Mouse (Mus musculus) cerebellum, adult (tissue): ENCODE measurements at regions not wholly inside any gene's neighbourhood (a gene's known extent, or its start where the extent isn't known, plus 50 kb on each side); places are given as distances from the start of the nearest gene placed in this dataset.
"Not testable (repeated sequence)": the region's sequence is repeated elsewhere in the genome, so short reads cannot be mapped to it uniquely, and the experiment has no call there.

Experiments used
- ATAC-seq: cut with Nextera tagmentation; 2 replicates; pipeline ENCODE4 v1.9.2; 2017; ENCODE audit warnings: mild to moderate bottlenecking, moderate library complexity, mixed read lengths; ENCODE audit not compliant: insufficient number of reproducible peaks, low FRiP score, low TSS enrichment

GRCm38 (mm10) chr10:126391770-126392169 lies 425.8 kb downstream of the Lrig3 start:
- no peak for ATAC-seq

DNA sequence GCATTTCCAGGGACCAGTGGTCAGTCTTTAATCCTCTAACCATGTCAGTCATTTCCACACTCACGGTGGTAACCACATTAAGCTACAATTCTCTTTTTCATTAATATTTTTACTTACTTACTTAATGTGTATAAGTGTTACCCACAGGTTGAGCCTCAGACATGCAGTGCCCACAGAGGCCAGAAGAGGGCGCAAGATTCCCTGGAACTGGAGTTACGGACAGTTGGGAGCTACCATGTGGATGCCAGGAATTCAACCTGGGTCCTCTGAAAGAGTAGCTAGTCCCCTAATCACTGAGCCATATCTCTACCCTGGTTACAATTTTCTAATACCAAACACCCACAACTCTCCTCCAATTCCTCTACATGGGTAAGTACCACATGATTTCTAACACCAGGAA lies 420.5 kb downstream of the Lrig3 start:
- no peak for ATAC-seq

GRCm38 (mm10) chr10:126385644-126386043 lies 419.7 kb downstream of the Lrig3 start:
- no peak for ATAC-seq

GRCm38 (mm10) chr10:126380381-126380780 lies 414.4 kb downstream of the Lrig3 start:
- ATAC-seq: no peak

DNA sequence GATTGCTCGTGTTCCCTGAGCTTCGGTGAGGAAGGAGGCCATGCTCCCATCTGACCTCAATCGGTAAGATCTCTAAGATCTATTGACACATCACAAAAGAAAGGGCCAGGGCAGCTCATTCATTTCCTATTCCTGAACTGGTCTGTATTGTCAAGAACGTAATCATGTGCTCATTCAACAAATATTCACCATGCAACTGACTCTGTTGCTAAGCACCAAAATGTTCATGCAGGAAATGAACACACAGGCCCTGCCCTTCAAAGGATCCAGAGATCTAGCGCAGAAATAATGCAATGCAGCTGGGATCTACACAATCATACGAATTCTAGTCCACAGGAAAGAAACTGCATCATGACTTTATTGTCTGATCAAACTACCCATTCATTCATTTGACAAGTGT lies 413.3 kb downstream of the Lrig3 start:
- ATAC-seq: no peak

GRCm38 (mm10) chr10:126373906-126374305 lies 407.9 kb downstream of the Lrig3 start:
- ATAC-seq: no peak

DNA sequence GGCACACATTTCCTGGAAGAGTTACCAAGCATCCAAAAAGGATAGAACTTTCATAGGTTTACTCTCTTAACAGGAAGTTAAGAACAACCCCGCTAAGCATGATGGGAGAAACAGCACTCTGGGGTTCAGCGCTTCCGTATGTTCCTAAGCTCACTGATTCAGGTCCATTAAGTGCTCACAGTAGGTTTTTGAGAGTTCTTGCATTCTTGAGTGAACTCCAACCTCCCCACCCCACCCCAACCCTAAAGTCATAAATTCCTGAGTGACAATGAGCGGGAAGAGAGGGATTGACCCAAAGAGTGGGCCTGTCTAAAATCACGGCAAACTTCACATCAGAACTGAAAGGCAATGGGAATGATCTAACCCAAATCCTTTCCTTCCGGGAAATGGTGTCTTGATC lies 405.9 kb downstream of the Lrig3 start:
- ATAC-seq: no peak

DNA sequence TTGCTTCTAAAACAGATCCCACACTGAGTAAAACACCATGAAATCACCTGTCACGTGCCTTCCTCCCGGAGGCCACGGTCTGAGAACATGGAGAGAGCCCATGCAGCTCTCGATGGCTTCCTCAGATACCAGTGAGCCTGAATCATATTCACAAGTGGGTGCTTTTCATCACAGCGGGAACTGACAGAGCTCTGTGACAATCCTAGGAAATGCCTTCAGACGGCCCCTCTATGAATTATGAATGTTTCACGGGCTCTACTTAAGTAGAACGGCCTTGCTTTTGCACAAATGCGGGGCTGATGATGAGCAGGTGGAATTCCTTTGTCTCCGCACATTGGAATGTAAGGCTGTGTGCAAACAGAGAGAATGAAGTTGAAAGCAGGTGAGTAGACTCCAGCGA lies 383.1 kb downstream of the Lrig3 start:
- no peak for ATAC-seq

DNA sequence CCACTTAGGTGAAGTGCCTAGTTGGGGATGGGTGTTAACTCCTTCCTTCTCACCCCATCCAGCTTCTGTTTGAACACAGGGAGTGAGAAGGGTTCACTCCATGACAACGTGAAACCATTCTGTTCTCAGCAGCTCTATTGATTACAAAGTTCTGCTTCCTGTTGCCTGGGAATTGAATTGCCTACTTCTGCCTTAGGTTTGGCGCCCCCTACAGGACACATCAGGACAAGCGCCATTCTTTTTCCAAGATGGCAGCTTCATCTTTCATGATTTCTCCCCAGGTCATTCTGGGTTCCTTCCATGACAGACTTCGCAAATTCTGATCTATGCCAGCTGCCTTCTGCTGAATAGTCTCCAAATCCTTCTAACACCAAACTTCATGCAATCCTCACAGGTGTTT lies 371.5 kb downstream of the Lrig3 start:
- ATAC-seq: no peak

- ATAC-seq: no peak
Observed at GRCm38 (mm10) chr10:126333786-126334185, 367.8 kb downstream of the Lrig3 start.

DNA sequence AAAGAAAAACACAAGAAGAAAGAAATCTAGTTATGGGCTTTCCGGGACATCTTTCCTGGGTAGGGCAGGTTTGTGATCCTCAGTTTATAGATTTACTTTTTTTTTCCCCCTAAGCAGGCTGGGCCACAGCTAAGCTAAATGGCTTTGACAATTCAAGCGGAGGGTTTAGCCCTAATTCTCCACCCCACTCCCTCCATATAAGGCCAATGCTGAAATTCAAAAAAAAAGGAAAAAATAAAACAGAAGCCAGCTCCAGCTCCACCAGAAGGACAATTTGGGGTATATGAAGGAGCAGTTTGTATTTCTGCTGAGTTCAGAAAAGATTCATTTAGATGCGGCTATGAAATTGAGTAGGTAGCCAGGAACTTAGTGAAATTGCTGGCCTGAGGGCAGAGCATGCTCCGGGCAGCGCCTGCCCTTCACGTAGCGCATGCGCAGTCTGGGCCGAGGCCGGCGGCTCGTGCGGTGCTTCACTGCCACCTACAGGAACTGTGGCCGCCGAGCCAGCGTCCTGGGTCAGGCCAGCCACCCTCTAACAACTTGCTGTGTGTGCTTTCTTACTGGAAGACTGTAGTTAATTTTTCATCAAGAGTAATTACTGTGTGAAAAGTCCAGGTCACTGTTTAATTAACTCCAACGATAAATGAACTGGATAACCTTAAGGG lies 364.5 kb downstream of the Lrig3 start:
- ATAC-seq: peak; percentile 91

GRCm38 (mm10) chr10:126320831-126321230 lies 354.9 kb downstream of the Lrig3 start:
- ATAC-seq: no peak

- no peak for ATAC-seq
Observed at GRCm38 (mm10) chr10:126319795-126320194, 353.8 kb downstream of the Lrig3 start.

- no peak for ATAC-seq
Observed at GRCm38 (mm10) chr10:126299962-126300361, 334.0 kb downstream of the Lrig3 start.

DNA sequence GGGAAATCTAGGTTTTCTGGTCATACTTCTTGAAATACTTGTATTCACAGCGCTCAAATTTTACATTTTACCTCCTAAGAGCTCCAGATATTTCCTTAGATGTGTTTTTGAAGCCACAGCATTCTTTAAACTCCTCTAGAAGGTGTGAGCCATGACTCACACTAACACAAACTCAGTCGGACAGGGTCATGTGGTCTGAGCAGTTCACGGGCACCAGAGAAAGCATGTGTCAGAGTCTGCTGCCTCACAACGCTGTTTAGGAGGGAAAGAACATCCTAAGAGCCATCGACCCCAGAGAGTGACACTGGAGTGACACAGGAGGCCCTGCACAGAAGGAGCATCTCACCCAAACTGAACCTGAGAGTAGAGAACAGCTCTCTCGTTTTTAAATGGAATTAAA lies 332.2 kb downstream of the Lrig3 start:
- ATAC-seq: no peak

DNA sequence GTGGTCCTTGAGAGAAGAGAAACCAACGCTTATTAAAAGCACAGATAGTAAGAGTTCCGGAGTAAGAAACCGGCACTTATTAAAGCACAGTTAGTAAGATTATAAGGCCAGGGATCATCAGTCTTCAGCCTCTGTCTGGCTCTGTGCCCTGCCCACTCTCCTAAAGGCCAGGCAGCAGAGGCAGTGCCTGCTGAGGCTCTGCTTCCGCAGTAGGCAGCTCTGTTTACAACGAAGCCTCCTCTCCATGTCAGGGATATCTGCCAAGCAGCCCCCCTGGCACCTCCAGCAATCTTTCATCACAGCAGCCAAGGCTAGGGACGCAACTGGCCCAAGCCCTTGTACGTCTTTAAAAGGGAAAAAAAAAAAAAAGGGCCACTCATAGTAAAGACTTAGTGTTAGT lies 329.9 kb downstream of the Lrig3 start:
- no peak for ATAC-seq

- ATAC-seq: no peak
Observed at GRCm38 (mm10) chr10:126291765-126292164, 325.8 kb downstream of the Lrig3 start.

DNA sequence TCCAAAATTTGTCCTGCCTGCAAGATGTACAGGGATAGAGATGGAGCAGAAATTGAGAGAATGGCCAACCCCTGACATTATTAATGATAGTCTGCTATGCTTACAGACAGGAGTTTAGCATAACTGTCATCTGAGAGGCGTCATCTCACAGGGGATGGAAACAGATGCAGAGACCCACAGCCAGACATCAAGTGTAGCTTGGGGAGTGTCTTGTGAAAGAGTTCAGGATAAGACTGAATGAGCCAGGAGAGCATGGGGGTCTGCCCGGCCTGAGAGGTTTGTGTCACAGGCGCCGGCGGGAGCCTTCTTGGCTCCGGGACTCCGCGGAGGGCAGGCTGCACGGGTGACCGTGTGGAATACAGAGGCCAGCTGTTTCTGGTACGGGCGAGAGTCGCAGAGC lies 319.1 kb downstream of the Lrig3 start:
- not testable (repeated sequence) for ATAC-seq

DNA sequence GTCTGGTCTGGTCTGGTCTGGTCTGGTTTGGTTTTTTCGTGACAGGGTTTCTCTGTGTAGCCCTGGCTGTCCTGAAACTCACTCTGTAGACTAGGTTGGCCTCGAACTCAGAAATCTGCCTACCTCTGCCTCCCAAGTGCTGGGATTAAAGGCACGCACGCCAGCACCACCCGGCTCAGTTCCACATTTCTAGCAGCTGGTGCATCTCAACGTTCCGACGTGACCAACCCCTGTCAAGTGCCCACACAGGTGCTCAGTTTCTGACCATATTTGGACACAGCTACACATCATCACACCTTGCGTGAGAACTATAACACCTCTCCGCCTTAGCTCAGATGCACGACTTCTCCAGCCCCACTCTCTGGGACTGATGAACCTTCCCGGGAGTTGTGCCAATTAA lies 304.4 kb downstream of the Lrig3 start:
- ATAC-seq: no peak

- ATAC-seq: no peak; the same call in 1 of the 2 replicates
Observed at GRCm38 (mm10) chr10:126267321-126267998, 301.5 kb downstream of the Lrig3 start.

- ATAC-seq: no peak
Observed at GRCm38 (mm10) chr10:126257171-126257570, 291.2 kb downstream of the Lrig3 start.

DNA sequence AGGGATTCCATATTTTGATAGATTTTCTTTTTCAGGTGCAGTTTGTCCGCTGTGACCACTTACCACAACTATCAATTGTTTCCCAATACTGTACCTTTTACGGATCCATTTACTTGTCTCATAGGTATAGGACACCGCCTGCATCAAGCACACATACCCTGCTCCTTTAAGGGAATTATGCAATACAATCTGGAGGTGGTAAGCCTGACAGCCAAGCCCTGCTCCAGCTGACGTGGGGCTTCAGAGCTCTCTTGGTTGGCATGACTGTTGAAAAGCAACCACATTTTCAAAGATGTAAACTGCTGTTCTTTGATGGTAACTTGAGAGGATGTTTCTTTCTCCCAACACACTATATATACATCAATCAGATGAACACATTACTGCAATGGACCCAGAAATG lies 288.2 kb downstream of the Lrig3 start:
- ATAC-seq: no peak
